Mouse (Mus musculus) ES-E14 (cell line): ENCODE results near the gene Raver1. TPM values are rescaled to one million over a fixed set of nuclear protein-coding genes. Genes with fewer than 3 reads are reported as not detected.
A peak's percentile ranks its signal among the peaks of the same experiment; 100 is the strongest.

ENCODE experiments used
- DNase-seq: peaks from one replicate; pipeline ENCODE4 v3.0.0-alpha.2; 2013; ENCODE audit warnings: low read depth, low spot score
- H3K27ac ChIP-seq: 2 replicates; pipeline ENCODE4 v1.5.1; 2012; ENCODE audit warnings: low read depth, mild to moderate bottlenecking, low read length, moderate library complexity, mixed read lengths; ENCODE audit not compliant: poor library complexity, insufficient read depth, severe bottlenecking
- H3K36me3 ChIP-seq: 2 replicates; pipeline ENCODE4 v1.6.1; 2012; ENCODE audit warnings: mild to moderate bottlenecking, low read length, moderate library complexity, mixed read lengths; ENCODE audit not compliant: control insufficient read depth, poor library complexity, insufficient read depth, severe bottlenecking
- H3K4me1 ChIP-seq, 2 experiments: fragments of 150-350 bp in 1 of 2; sonication (generic) in 1 of 2; 2 replicates each; pipeline ENCODE4 v1.6.1; 2012; ENCODE audit warnings: low read length in 2 of 2, mild to moderate bottlenecking in 1 of 2, mixed read lengths in 1 of 2; ENCODE audit not compliant: control insufficient read depth in 2 of 2, insufficient read depth in 2 of 2, poor library complexity in 1 of 2
- H3K4me3 ChIP-seq, 2 experiments: fragments of 150-350 bp in 1 of 2; sonication (generic) in 1 of 2; 2 replicates each; pipeline ENCODE4 v1.5.1; 2012; ENCODE audit warnings: low read length in 2 of 2, low read depth in 1 of 2, mild to moderate bottlenecking in 1 of 2, mixed read lengths in 1 of 2; ENCODE audit not compliant: insufficient read depth in 1 of 2, poor library complexity in 1 of 2, severe bottlenecking in 1 of 2
- H3K9ac ChIP-seq: 2 replicates; pipeline ENCODE4 v1.6.1; 2012; ENCODE audit warnings: low read depth, mild to moderate bottlenecking, low read length, mixed read lengths; ENCODE audit not compliant: poor library complexity, insufficient read depth, severe bottlenecking
- H3K9me3 ChIP-seq: fragments of 150-350 bp; sonication (generic); 2 replicates; pipeline ENCODE4 v1.6.1; 2012; ENCODE audit warnings: low read depth, mild to moderate bottlenecking, low read length; ENCODE audit not compliant: control insufficient read depth, insufficient read depth
- CHD2 ChIP-seq: IDR thresholded peaks from 2 replicates; pipeline ENCODE4 v1.6.1; 2014; ENCODE audit warnings: mild to moderate bottlenecking, low read depth, low read length, inconsistent platforms
- HCFC1 ChIP-seq: IDR thresholded peaks from 2 replicates; pipeline ENCODE4 v1.6.1; 2012; ENCODE audit warnings: low read length, inconsistent platforms, borderline replicate concordance; ENCODE audit not compliant: insufficient read depth
- MAFK ChIP-seq: IDR thresholded peaks from 2 replicates; pipeline ENCODE4 v1.6.1; 2014; ENCODE audit warnings: mild to moderate bottlenecking, low read depth, low read length, inconsistent platforms; ENCODE audit not compliant: insufficient read depth
- ZC3H11A ChIP-seq: IDR thresholded peaks from 2 replicates; pipeline ENCODE4 v1.6.1; 2012; ENCODE audit warnings: low read depth, mild to moderate bottlenecking, inconsistent platforms, low read length, borderline replicate concordance
- ZNF384 ChIP-seq: IDR thresholded peaks from 2 replicates; pipeline ENCODE4 v1.6.1; 2012; ENCODE audit warnings: low read depth, low read length, inconsistent platforms
- in situ Hi-C, 2 experiments: fragments of 600-800 bp; cut with MboI; formaldehyde crosslinking; loops; one replicate each; pipeline ENCODE4 v1.15.1; 2025; ENCODE audit warnings: low sequenced_read_pairs in 2 of 2, inconsistent platforms in 1 of 2; ENCODE audit not compliant: unreplicated experiment in 2 of 2
- total RNA-seq: library from RNA; depleted of rRNA; stranded (reverse); fragments of 300-350 nt; gene quantifications from 2 replicates; pipeline ENCODE4 v1.2.3, GENCODE M21; 2012; rRNA removed

Raver1 gene
- total RNA-seq: 18.9 and 26.3 TPM in 2 replicates

DNA sequence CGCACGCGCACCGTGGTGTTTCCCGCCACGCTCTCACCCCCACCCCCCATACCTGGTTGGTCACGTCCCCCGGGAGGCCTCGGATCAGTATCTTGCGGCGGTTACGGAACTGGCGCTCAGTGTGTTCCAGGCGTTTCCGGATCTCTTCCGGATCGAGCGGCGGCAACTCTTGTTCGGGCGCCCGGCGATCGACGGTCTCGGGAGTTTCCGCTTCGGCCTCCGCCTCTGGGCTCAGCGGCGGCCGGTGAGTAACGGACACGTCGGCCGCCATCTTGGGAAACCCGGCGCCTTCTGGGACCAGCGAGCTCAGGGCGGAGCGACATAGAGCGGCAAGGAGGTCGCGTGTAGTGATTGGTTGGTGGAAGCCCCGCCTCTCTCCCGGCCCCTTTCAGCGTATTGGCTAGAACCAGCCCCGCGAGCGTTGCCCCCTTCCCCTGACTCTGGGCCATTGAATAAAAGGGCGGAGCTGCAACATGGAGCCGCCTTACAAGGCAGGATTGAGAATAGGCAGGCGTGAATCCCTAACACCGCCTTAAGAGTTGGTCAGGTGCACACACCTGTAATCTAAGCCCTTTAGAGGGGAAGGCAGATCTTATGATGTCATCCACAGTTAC, at the start of gene Raver1, which contains the start of gene Gm38431:
Gene Raver1, minus strand, starts transcription at position 302 of the 614 bp plus-strand sequence.
Gene Gm38431, minus strand, starts transcription at position 291 of the 614 bp plus-strand sequence.
- H3K36me3 ChIP-seq: peaks cover 35% of the 10 kb centered on the region
- peaks cover 2 to 6% of the 10 kb centered on the region in 2 experiments; a peak in 3 of 4 replicates for H3K4me1 ChIP-seq
- TF ChIP-seq CHD2 (peak; percentile 82), MAFK (no peak), HCFC1 (peak; percentile 73; the same call in 1 of the 2 replicates)
- H3K9ac ChIP-seq: peak within 1 kb of the TSS; percentile 98
- peak; percentile 99 for DNase-seq
- H3K27ac ChIP-seq: peak within 1 kb of the TSS; percentile 96
- H3K9me3 ChIP-seq: no peaks in the 10 kb centered on the region
- in situ Hi-C loops: no loop called here
- H3K4me3 ChIP-seq: peak within 1 kb of the TSS; percentile 87 to 93

DNA sequence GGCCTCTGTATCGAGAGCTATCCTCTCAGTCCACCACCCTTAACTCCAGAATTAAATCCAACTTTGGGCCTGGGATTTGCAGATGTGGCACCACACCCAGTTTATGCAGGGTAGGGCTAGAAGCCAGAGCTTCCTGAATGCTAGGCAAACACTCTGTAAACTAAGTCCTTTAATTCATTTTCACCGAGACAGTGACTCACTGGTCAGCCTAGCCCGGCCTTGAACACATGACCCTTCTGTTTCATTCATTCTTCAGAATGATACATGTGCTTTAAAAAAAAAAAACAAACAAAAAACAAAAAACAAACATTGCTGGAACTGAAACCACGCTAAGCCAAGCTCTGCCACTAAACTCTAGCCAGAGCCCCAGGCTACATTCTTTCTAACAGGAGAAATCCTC, 46.6 kb upstream of the Raver1 start:
- Histone ChIP-seq H3K9me3 (no peaks in the 10 kb centered on the region), H3K4me1 (peaks cover 0 to 6% of the 10 kb centered on the region in 2 experiments; a peak in 2 of 4 replicates), H3K36me3 (peaks cover 38% of the 10 kb centered on the region), H3K4me3 (no peak overlapping the region), H3K9ac (no peak overlapping the region), H3K27ac (no peak overlapping the region)
- in situ Hi-C loops: no loop called here
- no peak for DNase-seq
- TF ChIP-seq ZNF384 (no peak), ZC3H11A (no peak), HCFC1 (no peak), MAFK (no peak), CHD2 (no peak)

GRCm38 (mm10) chr9:21137229-21137628, 45.4 kb upstream of the Raver1 start:
- DNase-seq: peak; percentile 76
- H3K9me3 ChIP-seq: no peaks in the 10 kb centered on the region
- H3K4me1 ChIP-seq: peaks cover 0 to 5% of the 10 kb centered on the region in 2 experiments; a peak in 2 of 4 replicates
- no peak overlapping the region for H3K27ac ChIP-seq
- H3K9ac ChIP-seq: no peak overlapping the region
- peak; percentile 27; the same call in 1 of the 2 replicates for TF ChIP-seq ZC3H11A
- no peak for TF ChIP-seq CHD2
- H3K4me3 ChIP-seq: no peak overlapping the region
- in situ Hi-C loops: no loop called here
- H3K36me3 ChIP-seq: peaks cover 31% of the 10 kb centered on the region

DNA sequence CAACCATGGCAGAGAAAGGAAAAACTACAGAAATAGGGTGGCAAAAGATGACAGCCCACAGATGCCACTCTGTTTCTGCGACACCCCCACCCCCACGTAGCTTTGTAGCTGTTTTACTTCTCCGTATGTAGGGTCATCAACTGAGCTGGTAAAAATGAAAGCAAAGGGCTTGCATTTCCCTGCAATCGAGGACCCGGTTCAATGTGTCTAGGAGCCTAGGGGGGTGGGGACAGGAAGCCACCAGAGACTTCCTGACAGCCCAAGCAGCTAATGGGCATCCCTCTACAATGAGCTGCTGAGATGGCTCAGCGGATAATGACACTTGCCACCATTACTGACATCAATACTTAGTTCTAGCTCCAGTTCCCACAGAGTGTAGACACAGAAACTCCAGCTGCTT, 44.6 kb upstream of the Raver1 start:
- no peaks in the 10 kb centered on the region for H3K9me3 ChIP-seq
- H3K9ac ChIP-seq: no peak overlapping the region
- peaks cover 0 to 5% of the 10 kb centered on the region in 2 experiments; a peak in 2 of 4 replicates for H3K4me1 ChIP-seq
- H3K36me3 ChIP-seq: peaks cover 26% of the 10 kb centered on the region
- H3K4me3 ChIP-seq: no peak overlapping the region
- no peak for DNase-seq
- no peak for TF ChIP-seq MAFK
- TF ChIP-seq CHD2: no peak
- no peak for TF ChIP-seq ZNF384
- TF ChIP-seq HCFC1: no peak
- no peak for TF ChIP-seq ZC3H11A
- in situ Hi-C loops: no loop called here
- no peak overlapping the region for H3K27ac ChIP-seq

- TF ChIP-seq HCFC1 (no peak), CHD2 (no peak), ZC3H11A (no peak), MAFK (no peak), ZNF384 (no peak)
- no peak overlapping the region for H3K27ac ChIP-seq
- no peaks in the 10 kb centered on the region for H3K9me3 ChIP-seq
- in situ Hi-C loops: no loop called here
- no peak for DNase-seq
- H3K4me1 ChIP-seq: peaks cover 0 to 5% of the 10 kb centered on the region in 2 experiments; a peak in 2 of 4 replicates
- H3K36me3 ChIP-seq: peaks cover 22% of the 10 kb centered on the region
- no peak overlapping the region for H3K9ac ChIP-seq
- H3K4me3 ChIP-seq: no peak overlapping the region
These were observed 44.2 kb upstream of the Raver1 start for GRCm38 (mm10) chr9:21135941-21136381.
